Mouse (Mus musculus) gastrocnemius, postnatal 14 days (tissue): ENCODE measurements around the gene Zkscan3. TPM values are rescaled to one million over a fixed set of nuclear protein-coding genes. Genes with fewer than 3 reads are reported as not detected.

ENCODE experiments used
- DNase-seq: peaks from one replicate; pipeline ENCODE4 v3.0.0; 2021; ENCODE audit warnings: mixed read lengths
- intact Hi-C: fragments of 180-260 bp; cut with DNase I; formaldehyde crosslinking; loops from one replicate; pipeline ENCODE4 v1.15.1; 2025; ENCODE audit warnings: low total_unique reads
- long read RNA-seq, 2 experiments: library from polyadenylated mRNA; stranded (forward); transcript quantifications; one replicate each; pipeline ENCODE4 v2.0.0; 2021
- total RNA-seq, 2 experiments: library from RNA; stranded (reverse); gene quantifications; 2 replicates each; pipeline ENCODE4 v1.2.3; 2021

The Zkscan3 gene
- 10 to 100 TPM; 14.8 TPM for total RNA-seq
- long read RNA-seq, experiment 1, partial matches to known transcripts = 2 of 8 reads
- long read RNA-seq, experiment 1, other reads (novel, unspliced or antisense) = 4 of 8 reads
- long read RNA-seq, experiment 2, transcript Zkscan3-203 (6 exons, 2,600 nt) = minor isoform, 5 of 19 reads
- long read RNA-seq, experiment 2, transcript Zkscan3-201 (6 exons, 2,561 nt) = major isoform, 6 of 19 reads
- long read RNA-seq, experiment 2, partial matches to known transcripts = 2 of 19 reads
- long read RNA-seq, experiment 2, other reads (novel, unspliced or antisense) = 6 of 19 reads

DNA sequence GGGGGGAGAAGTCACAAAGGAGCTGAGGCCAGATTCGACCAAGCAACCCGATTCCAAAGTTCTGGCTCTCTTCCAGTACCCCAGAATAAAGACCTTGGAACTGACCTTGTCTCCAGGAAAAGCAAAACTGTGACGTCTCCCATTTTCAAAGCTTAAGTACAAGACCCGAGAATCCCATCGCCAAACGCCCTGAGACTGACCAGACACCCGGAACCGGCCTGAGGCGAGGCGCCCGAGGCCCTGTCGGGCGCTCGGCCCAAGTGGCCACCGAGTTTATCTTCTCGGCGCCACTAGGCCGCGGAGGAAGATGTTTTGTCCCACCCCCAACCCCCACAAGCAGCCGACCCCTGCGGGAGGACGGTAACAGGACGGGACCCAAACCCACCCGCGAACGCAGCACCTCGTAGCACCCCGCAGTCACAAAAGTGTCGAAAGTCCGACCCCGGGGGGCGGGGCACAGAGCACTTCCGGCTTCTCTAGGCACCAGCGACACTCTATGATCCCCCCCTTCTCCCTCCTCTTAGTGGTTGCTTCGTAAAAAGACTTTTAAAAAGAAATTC lies at the start of gene Zkscan3:
Zkscan3 (minus strand) TSS at position 469 of the 560 bp plus-strand sequence.
- intact Hi-C loops = no loop called here
- DNase-seq = peak; percentile 86

DNA sequence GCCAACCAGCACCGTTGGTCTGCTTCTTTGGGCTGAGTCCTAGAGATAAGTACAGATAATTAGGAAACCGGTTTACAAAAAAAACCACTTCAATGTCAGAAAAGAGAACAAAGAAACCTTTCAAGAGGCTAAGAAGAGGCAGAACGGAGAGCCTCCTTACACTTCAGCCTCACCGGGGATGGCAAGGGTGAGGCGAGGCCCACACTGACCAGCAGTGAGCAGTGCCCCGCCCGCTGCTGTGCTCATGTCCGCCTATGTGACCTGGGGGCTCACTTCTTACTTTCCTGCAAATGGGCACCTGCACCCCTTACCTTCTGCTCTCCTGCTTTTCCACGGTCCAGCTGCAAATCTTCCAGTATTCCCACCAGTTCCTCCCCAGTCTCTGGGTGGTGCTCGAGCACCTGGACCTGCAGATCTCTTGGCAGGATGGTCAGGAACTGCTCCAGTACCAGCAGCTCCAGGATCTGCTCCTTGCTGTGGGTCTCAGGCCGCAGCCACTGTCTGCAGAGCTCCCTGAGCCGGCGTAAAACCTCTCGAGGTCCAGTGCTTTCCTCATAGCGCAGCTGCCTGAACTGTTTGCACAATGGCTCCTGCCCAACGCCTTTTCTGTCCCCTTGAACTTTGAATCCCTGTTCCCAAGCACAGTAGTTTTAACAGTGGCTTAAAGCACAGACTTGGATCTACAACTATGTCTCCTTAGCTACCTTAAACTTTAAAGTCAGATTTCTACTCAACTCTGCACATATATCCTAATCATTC lies 45.5 kb upstream of the Zkscan3 start:
- intact Hi-C loops = loop anchor here (5.0 kb wide), 1 partner anchor 36 kb away; no protein-coding TSS in a partner anchor
- no peak for DNase-seq

DNA sequence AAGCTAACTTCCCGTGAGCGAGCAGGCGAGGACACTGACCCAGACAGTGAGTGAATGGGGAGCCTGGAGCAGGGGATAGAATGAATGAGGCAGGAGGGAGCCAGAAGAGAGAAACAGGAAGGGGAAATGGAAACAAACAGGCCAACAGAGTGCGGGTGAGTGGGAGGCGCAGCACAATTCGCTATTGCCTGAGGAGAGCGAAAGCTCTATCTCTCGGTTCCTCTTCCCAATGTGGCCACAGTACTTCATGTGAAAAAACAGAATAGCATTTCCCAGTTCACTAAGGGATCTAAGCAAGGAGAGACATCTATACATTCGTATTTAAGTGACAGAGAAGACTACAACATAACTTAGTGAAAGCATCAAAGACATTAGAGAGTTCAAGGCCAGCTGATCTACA lies 44.2 kb upstream of the Zkscan3 start:
- intact Hi-C loops = loop anchor here (5.0 kb wide), 1 partner anchor 34 kb away; no protein-coding TSS in a partner anchor
- no peak for DNase-seq

DNA sequence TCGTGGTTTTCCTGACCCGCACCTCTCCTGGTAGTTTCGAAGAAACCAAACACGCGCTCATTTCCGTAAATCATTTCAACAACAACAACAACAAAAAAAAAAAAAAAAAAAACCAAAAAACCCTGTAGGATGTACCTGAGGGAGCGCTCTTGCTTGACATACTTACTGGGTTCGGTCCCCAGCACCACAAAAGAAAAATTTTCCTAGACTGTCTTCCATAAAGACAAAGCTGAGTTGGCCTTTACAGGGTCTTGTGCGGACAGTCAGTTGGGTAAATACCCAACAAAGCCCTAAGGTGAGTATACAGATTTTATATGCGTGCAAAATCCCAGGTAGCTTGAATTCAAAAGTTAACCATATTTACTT lies 38.6 kb upstream of the Zkscan3 start:
- no peak for DNase-seq
- intact Hi-C loops = no loop called here

DNA sequence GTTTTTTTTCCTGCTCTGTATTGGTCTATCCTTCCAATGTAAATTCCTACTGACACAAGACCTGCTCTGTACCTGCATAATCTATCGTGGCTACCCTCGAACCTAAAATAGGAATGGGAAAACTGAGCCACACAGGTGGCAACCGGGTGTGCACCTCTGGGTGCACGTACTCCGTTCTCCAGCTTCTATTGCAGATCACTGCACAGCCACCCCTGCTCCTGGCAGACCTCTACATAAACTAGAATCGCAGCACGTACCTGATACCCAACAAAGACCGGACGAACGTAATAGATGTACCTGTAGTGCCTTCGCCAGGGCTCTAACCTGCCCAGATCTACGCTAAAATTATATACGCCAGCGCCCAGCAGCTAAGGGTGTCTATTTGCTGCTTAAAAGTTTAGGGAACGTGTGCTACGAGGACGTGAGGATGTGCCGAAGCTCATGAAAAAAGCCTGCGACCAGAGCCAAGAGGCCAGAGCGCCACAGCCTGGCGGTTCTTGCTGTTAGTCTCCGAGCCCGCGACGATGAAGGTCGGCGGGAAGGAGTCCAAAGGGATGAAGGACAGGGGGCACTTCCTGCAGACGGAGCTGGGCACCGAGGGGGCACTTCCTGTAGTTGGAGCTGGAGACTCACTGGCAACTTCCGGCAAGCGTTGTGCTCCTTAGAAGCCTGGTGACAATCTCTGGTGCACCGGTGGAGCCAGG lies 38.1 kb upstream of the Zkscan3 start, which contains the start of gene Pgbd1:
Pgbd1 (minus strand) TSS at position 556 of the 704 bp plus-strand sequence.
- peak; percentile 54 for DNase-seq
- intact Hi-C loops = no loop called here

DNA sequence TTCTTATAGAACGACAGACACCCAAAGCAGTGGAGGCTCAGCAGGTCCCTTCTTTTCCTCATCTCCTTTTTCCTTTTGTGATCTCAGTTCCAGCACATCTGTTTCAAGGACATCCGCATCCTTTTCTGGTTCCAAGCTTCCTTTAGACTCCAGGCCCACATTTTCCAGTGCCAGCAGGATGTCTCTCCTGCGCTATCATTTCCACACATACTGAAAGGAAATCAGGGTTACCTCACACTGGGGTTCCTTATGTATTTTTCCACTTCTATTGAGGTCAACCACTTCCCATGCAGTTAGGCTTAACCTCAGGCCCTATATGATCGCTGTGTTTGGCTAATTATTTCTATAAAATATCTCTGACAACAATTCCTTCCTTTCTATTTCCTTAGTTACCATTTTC lies 32.9 kb upstream of the Zkscan3 start:
- intact Hi-C loops = no loop called here
- DNase-seq = no peak

DNA sequence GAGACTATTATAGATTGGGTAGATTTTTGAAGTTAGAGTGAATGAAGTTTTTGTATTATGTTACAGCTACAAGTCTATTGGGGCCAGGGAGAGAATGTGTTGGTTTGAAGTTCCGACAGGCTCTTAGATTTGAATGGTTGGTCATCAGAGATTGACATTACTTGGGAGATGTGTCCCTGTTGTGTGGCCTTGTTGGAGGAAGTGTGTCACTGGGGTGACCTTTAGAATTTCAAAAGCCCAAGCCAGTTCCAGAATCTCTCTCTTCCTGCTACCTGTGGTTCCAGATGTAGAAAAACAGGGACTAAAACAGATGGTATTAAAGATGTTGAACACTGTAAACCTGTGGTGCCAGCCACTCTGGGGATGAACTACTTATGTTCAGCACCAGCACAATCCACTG lies 25.1 kb upstream of the Zkscan3 start:
- no peak for DNase-seq
- intact Hi-C loops = no loop called here

DNA sequence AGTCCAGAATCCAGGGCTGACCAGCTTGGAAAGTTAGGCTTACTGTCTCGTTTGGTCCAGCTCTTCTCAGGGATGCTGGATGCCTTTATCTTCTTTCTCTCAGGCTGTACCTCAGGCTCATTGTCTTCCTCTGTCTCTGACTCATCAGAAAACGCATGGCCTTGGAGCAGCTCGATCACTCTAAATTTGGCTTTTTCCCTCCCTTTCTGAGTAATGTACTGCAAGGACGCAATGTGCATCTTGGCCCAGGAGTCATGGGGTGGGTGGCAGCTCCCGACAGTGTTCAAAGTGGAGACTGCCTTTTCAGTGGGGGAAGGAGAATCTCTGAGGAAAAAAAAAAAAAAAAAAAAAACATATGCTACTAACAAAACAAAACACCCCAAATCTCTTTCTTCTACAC lies 20.7 kb upstream of the Zkscan3 start:
- intact Hi-C loops = no loop called here
- DNase-seq = no peak

DNA sequence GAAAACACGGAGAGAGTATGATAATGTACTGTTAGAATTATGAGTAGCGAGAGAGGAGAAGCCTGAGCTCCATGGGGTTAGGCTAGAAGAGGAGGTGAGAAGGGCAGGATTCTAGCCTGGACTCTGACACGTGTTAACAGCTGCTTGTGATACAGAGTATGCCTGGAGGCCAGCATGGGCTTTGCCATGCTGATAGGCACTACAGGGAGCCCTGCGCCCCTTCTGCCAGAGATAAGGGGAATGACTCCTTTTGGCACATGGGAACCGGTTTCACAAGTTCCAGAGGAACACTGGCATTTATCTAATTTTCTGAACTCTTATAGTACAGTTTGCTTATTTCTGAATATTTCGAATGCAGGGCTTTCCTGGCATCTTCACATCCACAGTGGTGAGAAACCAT lies 16.3 kb upstream of the Zkscan3 start:
- intact Hi-C loops = no loop called here
- DNase-seq = no peak

DNA sequence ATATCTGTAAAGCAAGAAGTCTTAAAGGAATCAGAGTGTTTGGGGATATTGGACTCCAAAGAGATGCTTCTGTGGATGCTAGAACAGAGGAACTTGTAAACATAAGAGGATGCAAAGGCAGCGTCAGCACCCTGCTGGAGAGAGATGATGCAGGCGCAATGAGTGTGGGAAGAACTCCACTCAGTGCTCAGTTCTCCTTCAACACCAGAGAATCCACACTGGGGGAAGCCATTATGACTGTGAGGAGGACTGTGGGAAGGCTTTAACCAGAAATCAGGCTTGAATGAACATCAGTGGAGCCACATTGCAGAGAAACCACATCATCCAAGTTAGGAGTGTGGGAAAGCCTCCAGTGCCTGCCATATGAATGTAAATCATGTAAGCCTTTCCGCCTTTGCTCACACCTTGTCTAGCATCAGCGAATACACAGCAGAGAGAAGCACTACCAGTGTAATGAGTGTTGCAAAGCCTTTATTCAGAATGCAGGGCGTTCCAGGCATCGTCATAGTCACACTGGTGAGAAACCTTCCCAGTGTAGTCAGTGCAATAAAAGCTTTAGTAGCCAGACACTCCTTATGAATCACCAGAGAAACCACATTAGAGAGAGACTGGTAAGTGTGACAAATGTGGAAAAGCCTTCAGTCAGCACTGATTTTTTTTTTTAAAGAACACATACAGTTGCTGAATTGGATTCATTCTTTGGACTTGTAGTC lies 14.9 kb upstream of the Zkscan3 start:
- intact Hi-C loops = no loop called here
- no peak for DNase-seq

DNA sequence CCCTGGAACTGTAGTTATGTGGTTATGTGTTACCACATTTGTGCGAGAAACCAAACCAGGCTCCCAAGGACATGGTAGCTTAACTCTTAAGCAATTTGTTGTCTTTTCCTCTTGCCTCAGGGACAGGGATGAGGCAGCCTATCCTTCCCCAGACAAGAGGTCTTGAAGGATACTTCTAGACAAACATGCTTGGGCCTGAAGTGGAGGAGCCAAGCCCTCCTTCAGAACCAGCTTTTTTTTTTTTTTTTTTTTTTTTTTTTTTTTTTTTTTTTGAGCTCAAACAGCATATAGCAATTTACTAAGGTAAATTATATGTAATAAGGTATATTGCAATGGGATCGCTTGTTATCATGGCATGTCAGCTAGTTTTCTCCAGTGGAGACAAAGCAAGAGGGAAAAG lies 13.2 kb upstream of the Zkscan3 start:
- intact Hi-C loops = no loop called here
- no peak for DNase-seq

DNA sequence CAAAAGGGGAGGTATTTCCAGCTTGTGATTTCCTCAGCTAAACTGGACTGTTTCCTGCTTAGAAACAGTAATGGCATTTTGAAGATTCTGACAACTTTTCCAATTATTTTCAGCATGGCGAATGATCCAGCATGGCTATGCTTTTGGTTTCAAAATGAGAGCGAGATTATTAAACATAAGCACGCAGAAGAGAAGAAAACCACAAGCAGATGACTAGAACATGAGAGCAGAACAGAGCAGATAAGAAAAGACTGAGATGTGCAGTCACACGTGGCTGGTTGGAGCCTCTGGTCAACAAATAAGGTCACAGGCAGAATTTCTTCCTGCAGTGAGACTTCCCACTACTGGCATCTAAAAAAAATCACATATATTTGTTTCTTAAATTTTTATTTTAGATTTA lies 12.7 kb upstream of the Zkscan3 start:
- no peak for DNase-seq
- intact Hi-C loops = no loop called here

DNA sequence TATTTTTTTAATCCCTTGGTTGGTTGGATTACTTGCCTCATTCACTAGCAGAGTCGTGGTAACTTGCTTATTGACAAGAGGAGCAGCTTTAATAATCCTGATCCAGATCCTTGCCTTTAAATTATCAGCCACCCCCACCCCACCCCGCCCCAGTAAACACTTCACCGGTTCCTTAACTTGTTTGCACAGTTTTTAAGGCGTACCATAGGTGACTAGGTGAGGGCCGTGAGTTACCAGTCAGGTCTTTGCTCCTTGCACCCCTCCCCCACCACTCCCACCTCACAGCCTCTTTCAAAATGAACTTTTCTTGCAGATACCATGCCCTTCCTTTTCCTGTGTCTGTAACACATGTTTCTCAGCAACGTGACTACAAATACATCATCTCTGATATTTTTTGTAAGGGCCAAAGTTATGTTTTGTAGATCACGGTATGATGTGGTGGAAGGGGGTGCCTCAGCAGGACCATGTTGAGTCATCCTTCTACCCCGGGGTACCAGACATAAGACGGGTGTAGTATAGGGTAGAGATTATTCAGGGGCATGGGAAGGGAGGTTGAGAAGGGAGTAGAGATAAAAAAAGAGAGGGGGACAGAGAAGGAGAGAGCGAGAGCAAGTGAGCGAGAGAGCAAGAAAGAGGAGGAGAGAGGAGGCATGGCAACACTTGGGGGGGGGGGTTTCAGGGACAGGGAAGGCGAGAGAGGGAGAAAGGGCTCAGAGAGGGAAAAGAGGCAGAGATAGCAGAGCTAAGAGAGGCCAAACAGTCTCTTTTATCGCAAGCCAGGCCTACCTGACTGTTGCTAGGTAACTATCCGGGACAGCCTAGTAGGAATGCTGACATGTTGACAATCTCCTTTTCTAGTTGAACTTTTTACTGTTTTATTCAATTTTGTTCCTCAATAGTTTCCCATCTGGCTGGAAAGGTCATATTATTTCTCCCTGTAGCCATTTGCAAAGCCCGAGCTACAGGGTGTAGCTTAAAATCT lies 12.0 kb upstream of the Zkscan3 start:
- intact Hi-C loops = loop anchor here (5.0 kb wide), 1 partner anchor 33 kb away; no protein-coding TSS in a partner anchor
- DNase-seq = no peak

DNA sequence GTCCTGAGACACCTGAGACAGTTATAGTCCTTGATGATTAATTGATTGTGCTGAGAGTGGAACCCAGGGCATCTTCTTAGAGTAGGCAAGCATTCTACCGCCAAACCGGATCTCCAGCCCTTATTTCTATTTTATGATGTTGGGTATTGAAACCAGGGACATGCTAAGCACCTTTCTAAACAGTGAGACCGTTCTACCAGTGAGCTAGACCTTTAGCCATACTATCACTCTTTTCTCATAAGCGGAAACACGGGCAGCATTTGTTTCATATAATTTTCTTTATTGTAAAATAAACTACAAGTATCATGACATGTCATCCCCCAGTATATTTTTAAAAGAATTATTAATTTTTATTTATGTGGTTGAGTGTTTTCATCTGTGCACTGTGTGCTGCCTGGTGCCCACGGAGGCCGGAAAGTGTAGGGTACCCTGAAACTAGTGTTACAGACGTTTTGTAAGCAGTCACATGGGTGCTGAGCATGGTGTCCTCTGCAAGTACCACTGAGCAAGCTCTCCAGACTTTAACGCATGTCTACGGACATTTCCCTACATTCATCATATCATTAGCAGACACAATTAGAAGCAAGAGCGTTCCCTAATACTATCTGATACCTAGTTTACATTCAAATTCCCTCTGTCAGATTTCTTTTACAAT lies 6.4 kb upstream of the Zkscan3 start:
- DNase-seq = no peak
- intact Hi-C loops = no loop called here

DNA sequence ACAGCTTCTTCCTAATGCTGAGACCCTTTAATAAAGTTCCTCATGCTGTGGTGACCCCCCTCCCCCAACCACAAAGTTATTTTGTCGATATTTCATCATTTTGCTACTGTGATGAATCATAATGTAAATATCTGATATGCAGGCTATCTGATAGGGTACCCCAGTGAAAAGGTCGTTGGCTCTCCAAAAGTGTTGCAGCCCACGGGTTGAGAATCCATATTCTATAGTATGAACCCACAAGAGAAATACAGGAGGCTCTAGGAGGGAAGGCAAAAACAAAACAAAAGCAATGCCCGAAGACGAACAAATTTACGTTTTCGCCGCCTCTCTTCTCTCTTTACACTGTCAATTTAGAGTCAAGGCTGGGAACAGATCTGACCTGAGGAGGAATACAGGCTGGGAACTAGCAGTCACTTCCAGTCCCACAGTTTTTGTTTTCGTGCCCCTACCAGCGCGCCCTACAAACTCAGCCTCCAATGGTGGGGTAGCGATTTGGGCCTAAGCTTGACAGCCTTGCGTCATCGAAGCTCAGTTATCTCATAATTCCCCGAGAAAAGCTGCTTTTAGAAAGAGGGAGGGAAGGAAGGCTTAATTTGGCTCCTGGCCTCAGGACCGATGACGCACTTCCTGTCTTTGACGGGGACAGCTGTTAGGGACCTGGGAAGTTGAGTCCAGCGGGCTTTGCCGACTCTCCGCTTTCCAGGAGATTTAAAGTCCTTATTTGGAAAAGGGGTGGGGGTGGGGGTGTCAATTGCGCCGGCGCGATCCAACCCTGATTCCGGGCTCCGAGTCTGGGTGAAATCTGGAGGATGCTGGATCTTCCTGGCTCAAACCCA lies 5.6 kb upstream of the Zkscan3 start:
- intact Hi-C loops = no loop called here
- peak; percentile 80 for DNase-seq

DNA sequence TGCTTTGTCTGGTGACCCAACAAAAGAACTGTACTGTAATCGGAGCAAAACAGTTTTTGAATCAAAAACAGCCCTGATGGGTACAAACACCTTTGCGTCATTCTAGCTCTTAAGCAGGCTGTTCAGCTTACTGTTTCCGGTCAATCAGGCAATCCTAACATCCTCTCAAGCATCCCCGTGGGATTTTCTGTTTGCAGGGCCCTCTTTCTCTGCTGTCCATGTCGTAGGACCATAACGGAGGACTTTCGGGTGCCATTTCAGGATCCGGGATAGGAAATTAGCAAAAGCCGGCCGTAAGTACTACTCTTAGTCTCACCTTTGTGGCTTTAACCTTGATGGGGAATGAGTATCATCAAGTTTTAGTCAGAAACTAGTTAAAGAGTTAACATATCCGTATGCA lies 4.8 kb upstream of the Zkscan3 start:
- DNase-seq = no peak
- intact Hi-C loops = no loop called here

DNA sequence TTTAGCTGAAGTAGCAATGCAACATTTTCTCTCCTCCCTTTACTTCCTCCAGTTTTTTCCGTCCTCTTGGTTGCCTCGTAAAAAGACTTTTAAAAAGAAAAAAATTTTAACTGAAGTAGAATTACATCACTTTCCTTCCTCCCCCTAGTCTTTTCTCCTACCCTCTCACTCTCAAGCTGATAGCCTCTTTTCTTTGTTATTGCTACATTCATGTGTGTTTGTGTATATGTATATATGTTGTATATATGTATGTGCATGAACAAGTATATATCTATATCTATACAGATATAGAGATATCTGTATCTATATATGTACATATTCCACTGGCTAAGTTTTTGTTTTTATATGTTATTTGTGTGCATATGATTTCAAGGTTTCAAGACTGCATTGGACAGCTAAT lies 293 bp upstream of the Zkscan3 start:
- intact Hi-C loops = no loop called here
- DNase-seq = no peak
